Mouse (Mus musculus) lung, postnatal 4 days (tissue): ENCODE measurements around the gene Mup11.
"Not testable (repeated sequence)": the region's sequence is repeated elsewhere in the genome, so short reads cannot be mapped to it uniquely, and the experiment has no call there.

Experiments
- DNase-seq, 2 experiments: peaks; one replicate each; pipeline ENCODE4 v3.0.0; 2021

Mup11 gene

GRCm38 (mm10) chr4:60662311-60662710, at the start of gene Mup11:
Gene Mup11 (minus strand): TSS chr4:60662411.
- not testable (repeated sequence) for DNase-seq
